Mouse (Mus musculus) forebrain, embryonic 14.5 days (tissue): Measurements from ENCODE around the gene Pcdh9. TPM values are rescaled to one million over a fixed set of nuclear protein-coding genes. Genes with fewer than 3 reads are reported as not detected.

Experiments
- ATAC-seq: fragments of 200-750 bp; cut with Nextera tagmentation; 2 replicates; pipeline ENCODE4 v1.8.0; 2017; ENCODE audit warnings: mild to moderate bottlenecking, moderate library complexity
- DNase-seq: peaks from one replicate; pipeline ENCODE4 v3.0.0-alpha.2; 2015; ENCODE audit warnings: low spot score
- H3K27ac ChIP-seq: fragments of 300-500 bp; sonication (generic); 2 replicates; pipeline ENCODE4 v1.5.1; 2014; ENCODE audit warnings: low read depth, mild to moderate bottlenecking, control low read depth, low read length, moderate library complexity
- H3K27me3 ChIP-seq: fragments of 300-500 bp; sonication (generic); replicated peaks from 2 replicates; pipeline ENCODE4 v1.6.1; 2014; ENCODE audit warnings: low read length, control low read depth, mixed read lengths; ENCODE audit not compliant: control insufficient read depth, insufficient read depth
- H3K36me3 ChIP-seq: fragments of 300-500 bp; sonication (generic); 2 replicates; pipeline ENCODE4 v1.6.1; 2014; ENCODE audit warnings: low read length, control low read depth; ENCODE audit not compliant: control insufficient read depth, insufficient read depth
- H3K4me1 ChIP-seq: fragments of 300-500 bp; sonication (generic); 2 replicates; pipeline ENCODE4 v1.6.1; 2014; ENCODE audit warnings: antibody characterized with exemption, low read length, control low read depth; ENCODE audit not compliant: control insufficient read depth, insufficient read depth
- H3K4me2 ChIP-seq: fragments of 300-500 bp; sonication (generic); 2 replicates; pipeline ENCODE4 v1.6.1; 2014; ENCODE audit warnings: mild to moderate bottlenecking, control low read depth, low read length
- H3K4me3 ChIP-seq: fragments of 300-500 bp; sonication (generic); 2 replicates; pipeline ENCODE4 v1.5.1; 2014; ENCODE audit warnings: low read depth, low read length, control low read depth
- H3K9ac ChIP-seq: fragments of 300-500 bp; sonication (generic); 2 replicates; pipeline ENCODE4 v1.6.1; 2014; ENCODE audit warnings: mild to moderate bottlenecking, low read length, control low read depth, moderate library complexity
- H3K9me3 ChIP-seq: fragments of 300-500 bp; sonication (generic); replicated peaks from 2 replicates; pipeline ENCODE4 v1.6.1; 2016; ENCODE audit warnings: low read length, control low read depth, mixed read lengths; ENCODE audit not compliant: control insufficient read depth
- WGBS: fragments of 180-500 bp; shearing (Covaris S2); extraction: QIAGEN DNeasy Blood & Tissue Kit; methylation state at CpG from one replicate; pipeline ENCODE4 v1.1.7; 2014; 5-methylcytosine and 5-hydroxymethylcytosine counted together
- polyA plus RNA-seq: library from polyadenylated mRNA; unstranded; fragments of >200 nt; fragmentation: Nextera tagmentation; extraction: Ambion mirVana; gene quantifications from 2 replicates; pipeline ENCODE4 v1.2.1, GENCODE M21; 2014

Gene Pcdh9
- polyA plus RNA-seq, 1 experiment from 2014 or later = 52.3 TPM

- Histone ChIP-seq H3K9me3 (no peaks in the 10 kb centered on the region), H3K4me1 (no peaks in the 10 kb centered on the region), H3K27me3 (no peaks in the 10 kb centered on the region), H3K27ac (no peak overlapping the region), H3K4me2 (no peak overlapping the region), H3K4me3 (no peak overlapping the region), H3K9ac (no peak overlapping the region), H3K36me3 (no peaks in the 10 kb centered on the region)
- ATAC-seq (no peak), DNase-seq (no peak)
- 80% methylated on average over 2 of the region's 2 CpGs for WGBS
These were observed 326.1 kb downstream of the Pcdh9 start for GRCm38 (mm10) chr14:93564361-93564760.

DNA sequence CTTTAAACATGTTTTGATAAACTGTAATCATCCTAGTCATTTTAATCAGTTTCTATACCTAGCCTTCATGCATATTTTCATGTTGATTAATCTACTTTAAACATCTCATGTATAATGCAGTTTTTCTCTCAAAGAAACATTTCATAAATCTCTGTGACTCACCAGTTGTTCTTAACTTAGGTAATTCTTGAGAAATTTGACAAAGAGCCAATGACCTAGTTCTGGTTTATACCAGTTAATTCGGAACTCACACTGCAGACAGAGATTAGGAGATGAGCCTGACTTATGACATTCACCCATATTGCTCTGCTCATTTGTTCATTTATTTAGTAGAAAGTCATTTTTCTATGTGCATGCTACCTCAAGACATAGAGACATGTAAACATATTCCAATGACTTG is 328.9 kb downstream of the Pcdh9 start:
- Histone ChIP-seq H3K27me3 (no peaks in the 10 kb centered on the region), H3K9me3 (no peaks in the 10 kb centered on the region), H3K36me3 (no peaks in the 10 kb centered on the region), H3K9ac (no peak overlapping the region), H3K27ac (no peak overlapping the region), H3K4me3 (no peak overlapping the region), H3K4me2 (no peak overlapping the region), H3K4me1 (no peaks in the 10 kb centered on the region)
- no peak for ATAC-seq
- 84% methylated on average over 1 of the region's 1 CpGs for WGBS
- no peak for DNase-seq

DNA sequence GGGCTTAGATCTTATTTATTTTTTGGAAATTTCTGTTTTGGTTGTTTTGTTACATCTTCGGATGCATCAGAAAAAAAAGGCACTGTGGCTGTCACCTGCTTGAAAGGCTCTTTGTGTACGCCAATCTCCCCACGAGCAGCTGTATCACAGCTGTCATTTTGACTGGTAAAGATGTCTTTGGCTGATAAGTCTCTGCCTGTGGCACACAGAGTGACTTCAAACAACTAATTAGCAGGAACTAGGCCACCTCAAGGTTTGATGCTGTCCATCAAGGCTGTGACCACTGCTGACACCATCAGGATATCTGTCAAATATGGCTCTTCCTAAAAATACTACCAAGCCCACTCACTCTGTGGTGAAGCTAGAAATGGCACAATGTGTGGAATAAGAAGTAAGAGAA is 336.7 kb downstream of the Pcdh9 start:
- Histone ChIP-seq H3K4me3 (no peak overlapping the region), H3K4me1 (0 out of 2 replicates have a peak, but pooled peaks cover 4% of the 10 kb centered on the region), H3K27me3 (no peaks in the 10 kb centered on the region), H3K9ac (no peak overlapping the region), H3K36me3 (no peaks in the 10 kb centered on the region), H3K4me2 (no peak overlapping the region), H3K9me3 (no peaks in the 10 kb centered on the region), H3K27ac (no peak overlapping the region)
- DNase-seq = peak; percentile 28
- ATAC-seq = no peak
- WGBS = 44% methylated on average over 3 of the region's 3 CpGs

DNA sequence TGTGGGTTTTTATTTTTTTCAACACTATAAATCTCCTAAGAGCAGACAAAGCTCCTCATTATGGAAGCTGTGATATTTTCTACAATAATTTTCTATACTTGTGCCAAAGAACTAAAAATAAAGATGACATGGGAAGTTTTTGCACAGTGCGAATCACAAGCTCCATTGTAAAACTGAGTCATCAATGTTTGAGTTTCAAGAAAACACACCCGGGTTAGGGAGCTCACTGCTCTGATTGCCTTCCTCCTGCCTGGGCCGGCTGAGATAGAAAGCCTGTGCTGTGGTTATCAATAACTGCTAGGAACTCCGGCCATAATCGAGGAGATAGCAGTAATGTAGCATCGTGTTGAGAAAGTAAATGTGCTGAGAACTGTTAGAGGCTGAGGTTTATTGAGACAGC is 344.9 kb downstream of the Pcdh9 start:
- 90% methylated on average over 6 of the region's 6 CpGs for WGBS
- H3K4me1 ChIP-seq = 0 out of 2 replicates have a peak, but pooled peaks cover 2% of the 10 kb centered on the region
- ATAC-seq (no peak), DNase-seq (no peak)
- H3K4me2 ChIP-seq = no peak overlapping the region
- no peaks in the 10 kb centered on the region for H3K36me3 ChIP-seq
- H3K27ac ChIP-seq = no peak overlapping the region
- no peak overlapping the region for H3K9ac ChIP-seq
- H3K9me3 ChIP-seq = no peaks in the 10 kb centered on the region
- no peak overlapping the region for H3K4me3 ChIP-seq
- H3K27me3 ChIP-seq = no peaks in the 10 kb centered on the region

DNA sequence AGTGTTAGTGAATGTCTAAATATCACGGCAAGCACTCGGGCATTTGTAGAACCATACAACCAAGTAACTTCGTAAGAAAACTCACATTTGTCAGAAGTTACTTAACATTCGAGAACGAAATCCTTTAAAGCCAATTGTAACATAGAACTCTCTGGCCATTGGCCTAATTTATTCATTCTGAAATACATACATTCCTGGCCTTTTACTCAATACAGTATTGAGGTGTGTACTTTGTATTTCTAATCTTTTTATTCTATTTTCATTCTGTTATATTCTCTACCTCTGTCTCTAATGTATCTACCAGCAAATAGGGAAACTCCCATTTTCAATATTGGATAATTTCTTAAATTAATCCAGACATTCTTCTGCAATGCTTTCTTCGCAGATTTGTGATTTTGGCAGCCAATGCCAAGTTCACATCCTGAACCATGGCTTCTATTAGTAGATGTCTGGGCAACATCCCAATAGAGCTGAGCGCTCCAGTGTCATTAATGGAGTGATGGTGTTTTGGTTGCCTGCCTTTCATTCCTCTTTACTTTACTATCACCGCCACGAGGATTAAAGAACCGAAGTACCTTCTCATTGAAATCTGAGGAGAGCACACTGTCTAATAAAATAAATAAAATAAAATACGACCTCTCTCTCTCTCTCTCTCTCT is 346.4 kb downstream of the Pcdh9 start:
- DNase-seq (peak; percentile 73), ATAC-seq (peak; percentile 62; the same call in 1 of the 2 replicates)
- Histone ChIP-seq H3K4me1 (0 out of 2 replicates have a peak, but pooled peaks cover 2% of the 10 kb centered on the region), H3K4me3 (no peak overlapping the region), H3K9ac (no peak overlapping the region), H3K4me2 (no peak overlapping the region), H3K27me3 (no peaks in the 10 kb centered on the region), H3K36me3 (no peaks in the 10 kb centered on the region), H3K27ac (no peak overlapping the region), H3K9me3 (no peaks in the 10 kb centered on the region)
- 60% methylated on average over 11 of the region's 11 CpGs for WGBS

DNA sequence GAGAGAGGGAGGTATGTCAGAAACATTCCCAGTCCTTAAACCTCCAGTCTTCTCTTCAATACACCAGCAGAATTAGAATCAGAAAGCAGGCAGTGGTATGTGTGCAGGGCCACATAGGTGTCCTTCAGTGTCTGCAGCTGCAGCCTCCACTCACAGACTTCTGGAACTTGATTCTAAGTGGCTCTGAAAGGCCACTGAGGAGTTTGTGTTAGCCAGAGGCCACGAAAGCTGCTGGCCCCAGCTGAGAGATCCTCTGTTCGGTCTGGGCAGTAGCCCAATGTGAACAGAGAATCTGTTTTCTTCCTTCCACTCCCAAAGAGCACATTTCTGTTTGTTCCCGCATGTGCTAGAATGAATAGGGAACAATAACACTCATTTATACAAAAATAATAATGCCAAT is 346.9 kb downstream of the Pcdh9 start:
- ATAC-seq = peak; percentile 58; the same call in 1 of the 2 replicates
- Histone ChIP-seq H3K27me3 (no peaks in the 10 kb centered on the region), H3K4me1 (0 out of 2 replicates have a peak, but pooled peaks cover 2% of the 10 kb centered on the region), H3K9ac (no peak overlapping the region), H3K36me3 (no peaks in the 10 kb centered on the region), H3K27ac (no peak overlapping the region), H3K9me3 (no peaks in the 10 kb centered on the region), H3K4me2 (no peak overlapping the region), H3K4me3 (no peak overlapping the region)
- WGBS = 28% methylated on average over 3 of the region's 3 CpGs
- DNase-seq = peak; percentile 34

- no peak overlapping the region for H3K4me3 ChIP-seq
- DNase-seq = no peak
- no peaks in the 10 kb centered on the region for H3K36me3 ChIP-seq
- no peak overlapping the region for H3K4me2 ChIP-seq
- no peaks in the 10 kb centered on the region for H3K9me3 ChIP-seq
- H3K9ac ChIP-seq = no peak overlapping the region
- H3K27ac ChIP-seq = no peak overlapping the region
- H3K27me3 ChIP-seq = no peaks in the 10 kb centered on the region
- H3K4me1 ChIP-seq = no peaks in the 10 kb centered on the region
- ATAC-seq = no peak
- 83% methylated on average over 4 of the region's 4 CpGs for WGBS
These were observed 355.6 kb downstream of the Pcdh9 start for GRCm38 (mm10) chr14:93534928-93535327.

DNA sequence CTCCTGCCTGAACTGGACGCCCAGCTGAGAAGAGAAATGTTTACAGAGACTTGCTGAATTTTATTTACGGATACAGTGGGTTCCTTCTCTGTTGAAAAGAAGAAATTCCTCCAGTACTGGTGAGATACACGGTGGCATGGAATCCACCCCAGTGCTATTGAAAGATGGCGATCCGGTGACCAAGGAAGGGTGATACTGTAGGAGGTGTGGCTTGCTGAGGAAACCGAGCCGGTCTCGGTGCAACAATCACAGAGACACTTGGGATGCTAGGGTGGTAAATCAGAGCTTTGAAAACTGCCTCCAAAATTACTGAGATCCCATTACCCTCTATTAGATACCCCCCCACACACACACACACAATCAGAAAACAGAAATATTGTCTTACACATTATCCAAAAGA is 367.0 kb downstream of the Pcdh9 start:
- Histone ChIP-seq H3K36me3 (no peaks in the 10 kb centered on the region), H3K27ac (no peak overlapping the region), H3K9me3 (no peaks in the 10 kb centered on the region), H3K4me3 (no peak overlapping the region), H3K9ac (no peak overlapping the region), H3K27me3 (no peaks in the 10 kb centered on the region), H3K4me2 (no peak overlapping the region), H3K4me1 (peaks cover 3% of the 10 kb centered on the region; the same call in 1 of the 2 replicates)
- no peak for DNase-seq
- WGBS = 82% methylated on average over 8 of the region's 8 CpGs
- no peak for ATAC-seq

DNA sequence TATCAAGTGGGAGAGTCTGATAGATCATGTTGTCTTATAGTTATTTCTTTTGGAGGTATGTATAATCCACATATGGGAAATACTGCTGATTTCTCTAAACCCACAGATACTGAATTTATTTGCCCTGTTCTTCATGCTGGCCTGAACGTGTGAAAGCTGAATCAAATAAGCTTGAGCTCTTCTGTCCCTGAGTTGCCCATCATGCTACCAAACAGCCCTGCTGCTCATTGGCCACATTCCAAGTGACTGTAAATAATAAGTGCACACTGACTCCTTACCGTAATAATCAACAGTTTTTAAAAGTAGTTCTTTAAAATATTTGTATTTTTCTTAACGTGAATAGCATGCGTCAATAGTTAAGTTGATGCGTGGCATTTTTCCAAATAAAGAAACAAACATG is 370.3 kb downstream of the Pcdh9 start:
- Histone ChIP-seq H3K9ac (no peak overlapping the region), H3K27ac (no peak overlapping the region), H3K4me2 (no peak overlapping the region), H3K9me3 (no peaks in the 10 kb centered on the region), H3K27me3 (no peaks in the 10 kb centered on the region), H3K4me1 (peaks cover 3% of the 10 kb centered on the region; the same call in 1 of the 2 replicates), H3K36me3 (no peaks in the 10 kb centered on the region), H3K4me3 (no peak overlapping the region)
- DNase-seq (peak; percentile 43), ATAC-seq (no peak)
- WGBS = 64% methylated on average over 5 of the region's 5 CpGs
